Mouse (Mus musculus) heart, adult 2 months (tissue): ENCODE data around the gene 2810459M11Rik. TPM values are rescaled to one million over a fixed set of nuclear protein-coding genes. Genes with fewer than 3 reads are reported as not detected.

Experiments
- DNase-seq, 2 experiments: peaks; one replicate each; pipeline ENCODE4 v3.0.0; 2021
- H3K27ac ChIP-seq: fragments of 200-600 bp; 2 replicates; pipeline ENCODE4 v1.8.1; 2022
- H3K27me3 ChIP-seq: fragments of 200-500 bp; 2 replicates; pipeline ENCODE4 v1.6.1; 2012; ENCODE audit warnings: mild to moderate bottlenecking, low read length, inconsistent platforms, mixed read lengths; ENCODE audit not compliant: control insufficient read depth, insufficient read depth
- H3K36me3 ChIP-seq: fragments of 200-500 bp; 2 replicates; pipeline ENCODE4 v1.6.1; 2012; ENCODE audit warnings: low read length, inconsistent platforms; ENCODE audit not compliant: control insufficient read depth, insufficient read depth
- H3K4me1 ChIP-seq: fragments of 200-500 bp; 2 replicates; pipeline ENCODE4 v1.6.1; 2011; ENCODE audit warnings: low read length; ENCODE audit not compliant: control insufficient read depth, insufficient read depth
- H3K4me3 ChIP-seq: fragments of 200-600 bp; 2 replicates; pipeline ENCODE4 v1.8.1; 2022
- H3K79me2 ChIP-seq: fragments of 200-500 bp; replicated peaks from 2 replicates; pipeline ENCODE4 v1.6.1; 2012; ENCODE audit warnings: mild to moderate bottlenecking, inconsistent platforms, low read length, moderate library complexity, mixed read lengths; ENCODE audit not compliant: control insufficient read depth, insufficient read depth
- H3K9ac ChIP-seq: fragments of 200-500 bp; 2 replicates; pipeline ENCODE4 v1.6.1; 2012; ENCODE audit warnings: low read depth, mild to moderate bottlenecking, control low read depth, inconsistent platforms, low read length, mixed read lengths
- CTCF ChIP-seq: fragments of 200-600 bp; IDR thresholded peaks from 2 replicates; pipeline ENCODE4 v1.8.1; 2022; ENCODE audit warnings: antibody characterized with exemption, mild to moderate bottlenecking, moderate library complexity
- EP300 ChIP-seq: fragments of 200-500 bp; IDR thresholded peaks from 2 replicates; pipeline ENCODE4 v1.6.1; 2011; ENCODE audit warnings: low read depth, low read length, control low read depth; ENCODE audit not compliant: insufficient read depth
- POLR2A ChIP-seq: fragments of 200-500 bp; IDR thresholded peaks from 2 replicates; pipeline ENCODE4 v1.6.1; 2011; ENCODE audit warnings: mild to moderate bottlenecking, low read depth, low read length, control low read depth; ENCODE audit not compliant: insufficient read depth
- WGBS: fragments of 180-500 bp; shearing (Covaris S2); methylation state at CpG from one replicate; pipeline ENCODE4 v1.1.7; 2018; 5-methylcytosine and 5-hydroxymethylcytosine counted together
- intact Hi-C: fragments of 180-260 bp; cut with DNase I; formaldehyde crosslinking; loops from one replicate; pipeline ENCODE4 v1.15.1; 2025
- long read RNA-seq: library from polyadenylated mRNA; stranded (forward); transcript quantifications from one replicate; pipeline ENCODE4 v2.0.0, GENCODE M21; 2021
- polyA plus RNA-seq: library from polyadenylated mRNA; depleted of rRNA; stranded (reverse); fragments of >200 nt; gene quantifications from 2 replicates; pipeline ENCODE4 v1.2.3, GENCODE M21; 2012; rRNA removed
- total RNA-seq, 2 experiments: library from RNA; stranded (reverse); gene quantifications; 2 replicates each; pipeline ENCODE4 v1.2.3; 2021

Gene 2810459M11Rik
- not detected for total RNA-seq
- 0.06 TPM in 1 of 2 replicates, not detected in the other for polyA plus RNA-seq
- long read RNA-seq: 0 reads

DNA sequence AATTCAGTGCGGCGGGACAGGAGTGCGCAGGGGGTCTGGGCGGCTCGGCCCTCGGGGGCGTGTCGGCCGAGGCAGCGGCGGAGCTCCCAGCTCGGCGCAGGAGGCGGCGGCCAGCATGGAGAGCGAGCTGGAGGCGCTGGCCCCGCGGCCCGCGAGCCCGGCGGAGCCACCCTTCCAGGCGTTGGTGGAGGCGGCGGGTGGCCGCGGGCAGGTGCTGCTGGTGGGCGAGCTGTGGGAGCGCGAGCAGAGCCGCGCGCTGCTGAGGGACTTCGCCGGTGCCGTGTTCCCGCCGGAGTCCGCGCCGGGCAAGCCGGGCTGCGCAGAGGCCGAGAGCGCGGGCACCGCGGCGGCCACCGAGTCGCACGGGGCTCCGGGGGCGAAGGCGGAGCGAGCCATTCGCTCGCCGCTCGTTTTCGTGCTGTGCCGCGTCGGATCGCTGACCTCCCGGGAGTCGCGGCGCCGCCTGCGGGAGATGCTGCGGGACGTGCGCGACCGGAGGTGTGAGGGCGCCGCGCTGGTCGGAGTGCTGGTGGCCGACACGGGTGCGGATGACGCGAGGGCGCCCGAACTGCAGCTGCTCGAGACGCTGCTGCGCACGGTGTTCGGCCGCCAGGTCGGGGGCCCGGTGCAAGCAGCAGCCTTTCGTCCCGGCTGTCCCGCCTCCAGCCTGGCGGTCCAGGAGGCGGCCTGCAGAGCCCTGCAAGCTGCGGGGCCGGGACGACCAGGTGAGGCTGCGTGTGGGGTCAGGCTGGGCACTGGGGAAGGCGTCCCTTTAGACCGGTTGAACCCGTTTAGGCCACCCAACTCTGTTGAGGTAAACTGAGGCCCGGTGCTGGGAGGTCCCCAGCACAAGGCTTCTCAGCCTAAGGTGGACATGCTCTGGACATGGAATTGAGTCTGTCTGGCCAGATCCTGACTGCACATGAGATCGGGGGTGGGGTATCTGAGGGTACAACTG lies at the start of gene 2810459M11Rik:
2810459M11Rik (plus strand) TSS at position 16 of the 958 bp plus-strand sequence.
- no peaks in the 10 kb centered on the region for H3K4me1 ChIP-seq
- DNase-seq: peak; percentile 30 to 42
- H3K27ac ChIP-seq: no peak within 1 kb of the TSS
- WGBS: 1% methylated on average over 97 of the region's 110 CpGs
- H3K4me3 ChIP-seq: peak within 1 kb of the TSS; percentile 60
- peaks cover 11% of the 10 kb centered on the region for H3K27me3 ChIP-seq
- H3K36me3 ChIP-seq: no peaks in the 10 kb centered on the region
- H3K79me2 ChIP-seq: no peaks in the 10 kb centered on the region
- H3K9ac ChIP-seq: peak within 1 kb of the TSS; percentile 32; the same call in 1 of the 2 replicates
- intact Hi-C loops: no loop called here
- TF ChIP-seq EP300 (no peak), POLR2A (no peak), CTCF (no peak)

- no peak overlapping the region for H3K4me3 ChIP-seq
- 88% methylated on average over 1 of the region's 1 CpGs for WGBS
- no peak overlapping the region for H3K27ac ChIP-seq
- no peaks in the 10 kb centered on the region for H3K27me3 ChIP-seq
- TF ChIP-seq CTCF (no peak), POLR2A (no peak), EP300 (no peak)
- no peaks in the 10 kb centered on the region for H3K36me3 ChIP-seq
- H3K9ac ChIP-seq: no peak overlapping the region
- no peaks in the 10 kb centered on the region for H3K79me2 ChIP-seq
- no peak for DNase-seq
- intact Hi-C loops: no loop called here
- no peaks in the 10 kb centered on the region for H3K4me1 ChIP-seq
Observed at GRCm38 (mm10) chr1:85997221-85997620, 48.4 kb upstream of the 2810459M11Rik start.

DNA sequence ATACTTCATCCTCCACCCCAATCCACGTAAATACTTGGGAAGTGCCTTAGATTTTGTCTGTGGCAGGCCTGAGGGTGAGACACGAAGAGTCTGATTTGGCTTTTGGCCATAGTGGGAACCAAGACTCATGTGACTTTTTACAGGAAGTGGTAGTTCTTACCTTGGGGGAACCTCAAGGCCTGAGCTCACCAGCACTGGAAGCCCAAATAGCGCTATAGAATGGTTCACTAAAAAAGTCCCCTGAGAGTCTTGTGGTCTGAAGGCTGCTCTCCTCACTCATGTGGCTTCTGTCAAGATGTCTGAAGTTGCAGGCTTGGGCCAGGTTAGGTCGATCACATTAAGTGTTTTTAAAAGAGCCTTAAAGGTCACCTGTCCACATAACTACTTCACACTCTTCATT lies 47.7 kb upstream of the 2810459M11Rik start:
- DNase-seq: no peak
- intact Hi-C loops: no loop called here
- no peaks in the 10 kb centered on the region for H3K27me3 ChIP-seq
- H3K27ac ChIP-seq: no peak overlapping the region
- WGBS: 68% methylated on average over 4 of the region's 4 CpGs
- no peak for TF ChIP-seq CTCF
- no peak for TF ChIP-seq EP300
- no peak for TF ChIP-seq POLR2A
- H3K79me2 ChIP-seq: no peaks in the 10 kb centered on the region
- H3K4me3 ChIP-seq: no peak overlapping the region
- no peaks in the 10 kb centered on the region for H3K4me1 ChIP-seq
- H3K36me3 ChIP-seq: no peaks in the 10 kb centered on the region
- no peak overlapping the region for H3K9ac ChIP-seq

DNA sequence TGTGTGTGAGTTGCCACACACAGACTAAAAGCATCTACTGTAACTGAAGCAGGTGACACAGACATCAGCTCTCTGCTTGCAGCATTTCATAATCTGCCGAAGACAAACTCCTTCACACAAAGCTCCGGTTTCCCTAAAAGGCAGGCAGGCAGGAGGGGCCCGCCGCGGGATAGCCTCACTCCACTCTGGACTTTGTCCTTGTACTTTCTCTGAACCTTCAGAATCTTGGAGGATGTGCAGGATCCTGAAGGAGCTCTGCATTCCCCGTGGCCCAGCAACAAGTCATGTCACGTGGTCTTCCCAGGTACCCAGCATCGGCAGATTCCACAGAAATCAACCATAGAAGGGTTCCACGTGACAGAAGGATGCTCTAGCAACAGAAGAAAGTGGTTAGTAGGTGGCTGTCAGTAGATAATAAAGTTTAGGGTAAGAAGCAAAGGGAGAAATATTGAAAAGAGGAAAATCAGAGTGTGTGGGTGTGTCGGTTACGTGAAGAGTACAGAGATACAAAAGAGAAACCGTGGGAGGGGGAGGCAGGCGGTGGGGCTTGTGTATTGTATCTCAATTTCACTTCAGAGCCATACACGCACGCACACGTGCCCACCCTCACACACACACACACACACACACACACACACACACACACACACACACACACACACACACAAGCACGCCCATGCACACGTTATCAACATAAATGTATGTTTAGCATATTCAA lies 45.7 kb upstream of the 2810459M11Rik start:
- Histone ChIP-seq H3K27me3 (no peaks in the 10 kb centered on the region), H3K27ac (no peak overlapping the region), H3K79me2 (no peaks in the 10 kb centered on the region), H3K36me3 (no peaks in the 10 kb centered on the region), H3K4me1 (no peaks in the 10 kb centered on the region), H3K9ac (no peak overlapping the region), H3K4me3 (no peak overlapping the region)
- intact Hi-C loops: no loop called here
- DNase-seq: no peak
- TF ChIP-seq POLR2A: no peak
- TF ChIP-seq CTCF: no peak
- no peak for TF ChIP-seq EP300
- 75% methylated on average over 18 of the region's 18 CpGs for WGBS

- 83% methylated on average over 10 of the region's 10 CpGs for WGBS
- intact Hi-C loops: no loop called here
- TF ChIP-seq CTCF (no peak), EP300 (no peak), POLR2A (no peak)
Observed at GRCm38 (mm10) chr1:86005540-86005939, 40.1 kb upstream of the 2810459M11Rik start.

More at GRCm38 (mm10) chr1:86005540-86005939, 40.1 kb upstream of the 2810459M11Rik start:
- Histone ChIP-seq H3K36me3 (no peaks in the 10 kb centered on the region), H3K27me3 (no peaks in the 10 kb centered on the region), H3K79me2 (no peaks in the 10 kb centered on the region), H3K4me3 (no peak overlapping the region), H3K4me1 (peaks cover 1% of the 10 kb centered on the region), H3K27ac (no peak overlapping the region), H3K9ac (no peak overlapping the region)
- no peak for DNase-seq
